Mouse (Mus musculus) adrenal gland (tissue): ENCODE measurements around the gene Ankrd12.
"Not testable (repeated sequence)": the region's sequence is repeated elsewhere in the genome, so short reads cannot be mapped to it uniquely, and the experiment has no call there.

Experiments
- intact Hi-C: fragments of 180-260 bp; cut with DNase I; formaldehyde crosslinking; loops from one replicate; pipeline ENCODE4 v1.15.1; 2025

The Ankrd12 gene

GRCm38 (mm10) chr17:66090251-66090650 is 13.4 kb upstream of the Ankrd12 start:
- intact Hi-C loops, result no loop called here

- intact Hi-C loops, result no loop called here
These were observed 8.1 kb upstream of the Ankrd12 start for GRCm38 (mm10) chr17:66085038-66085437.

GRCm38 (mm10) chr17:66084486-66084885 is 7.6 kb upstream of the Ankrd12 start:
- intact Hi-C loops, result no loop called here

- intact Hi-C loops, result no loop called here
These were observed 555 bp upstream of the Ankrd12 start for GRCm38 (mm10) chr17:66077437-66077850.

- intact Hi-C loops, result no loop called here
These were observed 538 bp downstream of the Ankrd12 start for GRCm38 (mm10) chr17:66076174-66076927.

- intact Hi-C loops, result no loop called here
These were observed 1.1 kb downstream of the Ankrd12 start for GRCm38 (mm10) chr17:66075827-66076173.

- intact Hi-C loops, result no loop called here
These were observed 2.9 kb downstream of the Ankrd12 start for GRCm38 (mm10) chr17:66073971-66074370.

GRCm38 (mm10) chr17:66069036-66069435 is 7.9 kb downstream of the Ankrd12 start:
- intact Hi-C loops, result loop anchor here (5.0 kb wide), 1 partner anchor 33 kb away; the partner anchor contains the start of gene Ndufv2

GRCm38 (mm10) chr17:66065115-66065514 is 11.8 kb downstream of the Ankrd12 start:
- intact Hi-C loops, result loop anchor here (5.0 kb wide), 1 partner anchor 37 kb away; the partner anchor contains the start of gene Ndufv2

GRCm38 (mm10) chr17:66061241-66061938 is 15.5 kb downstream of the Ankrd12 start:
- intact Hi-C loops, result no loop called here

- intact Hi-C loops, result no loop called here
These were observed 18.7 kb downstream of the Ankrd12 start for GRCm38 (mm10) chr17:66058160-66058559.

- intact Hi-C loops, result no loop called here
These were observed 19.7 kb downstream of the Ankrd12 start for GRCm38 (mm10) chr17:66057145-66057544.

- intact Hi-C loops, result no loop called here
These were observed 23.5 kb downstream of the Ankrd12 start for GRCm38 (mm10) chr17:66053349-66053748.

- intact Hi-C loops, result no loop called here
These were observed 28.1 kb downstream of the Ankrd12 start for GRCm38 (mm10) chr17:66048795-66049194.

GRCm38 (mm10) chr17:66048199-66048598 is 28.7 kb downstream of the Ankrd12 start:
- intact Hi-C loops, result no loop called here

GRCm38 (mm10) chr17:66043679-66044078 is 33.2 kb downstream of the Ankrd12 start:
- intact Hi-C loops, result not testable (repeated sequence)

- intact Hi-C loops, result no loop called here
These were observed 35.9 kb downstream of the Ankrd12 start for GRCm38 (mm10) chr17:66041020-66041419.

GRCm38 (mm10) chr17:66033239-66033638 is 43.6 kb downstream of the Ankrd12 start:
- intact Hi-C loops, result no loop called here

- intact Hi-C loops, result no loop called here
These were observed 44.9 kb downstream of the Ankrd12 start for GRCm38 (mm10) chr17:66031991-66032390.

- intact Hi-C loops, result no loop called here
These were observed 52.7 kb downstream of the Ankrd12 start for GRCm38 (mm10) chr17:66024211-66024610.

GRCm38 (mm10) chr17:66011790-66012189 is 65.1 kb downstream of the Ankrd12 start:
- intact Hi-C loops, result no loop called here

- intact Hi-C loops, result no loop called here
These were observed 69.0 kb downstream of the Ankrd12 start for GRCm38 (mm10) chr17:66007892-66008291.

GRCm38 (mm10) chr17:66007473-66007872 is 69.4 kb downstream of the Ankrd12 start:
- intact Hi-C loops, result no loop called here
